Mouse (Mus musculus): ENCODE data around the gene Jup.

The Jup gene

DNA sequence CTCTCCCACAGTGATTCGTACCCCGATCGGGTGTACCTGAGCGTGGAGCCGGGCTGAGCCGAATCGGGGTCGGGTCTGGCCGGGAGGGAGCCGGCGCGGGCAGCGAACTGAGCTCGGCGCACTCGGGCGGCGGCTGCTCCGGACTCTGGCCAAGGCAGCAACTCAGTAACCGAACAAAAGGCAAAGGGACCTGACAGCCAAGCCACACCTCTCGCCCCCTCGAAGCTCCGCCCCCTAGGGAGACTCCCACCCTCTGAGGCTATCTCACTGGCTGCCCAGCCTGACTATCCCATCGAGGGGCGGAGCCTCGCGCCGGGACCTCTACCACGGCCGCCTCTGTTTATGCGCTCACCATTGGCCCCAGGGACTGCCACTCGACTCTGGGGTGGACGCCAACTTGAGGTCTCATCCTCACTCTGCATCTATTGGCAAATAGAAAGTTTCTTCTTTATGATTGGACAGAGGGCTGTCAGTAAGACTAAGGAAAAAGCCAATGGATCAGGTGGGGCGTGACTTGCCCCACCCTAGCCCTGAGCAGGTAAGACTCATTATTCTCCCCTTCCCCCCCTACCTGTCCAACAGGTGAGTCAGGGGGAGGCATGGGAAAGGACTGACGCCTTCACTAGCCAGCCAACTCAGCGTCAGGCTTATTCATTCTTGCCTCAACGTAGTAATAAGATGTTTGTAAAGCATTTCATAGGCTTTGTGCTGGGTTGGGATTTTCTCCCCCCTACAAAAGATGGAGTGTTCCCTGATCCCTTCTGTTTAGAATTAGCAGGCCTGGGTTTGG is at the start of gene Jup:
Gene Jup, minus strand, starts transcription at position 164 of the 790 bp plus-strand sequence.
- DNase-seq, result peak; percentile 100

DNA sequence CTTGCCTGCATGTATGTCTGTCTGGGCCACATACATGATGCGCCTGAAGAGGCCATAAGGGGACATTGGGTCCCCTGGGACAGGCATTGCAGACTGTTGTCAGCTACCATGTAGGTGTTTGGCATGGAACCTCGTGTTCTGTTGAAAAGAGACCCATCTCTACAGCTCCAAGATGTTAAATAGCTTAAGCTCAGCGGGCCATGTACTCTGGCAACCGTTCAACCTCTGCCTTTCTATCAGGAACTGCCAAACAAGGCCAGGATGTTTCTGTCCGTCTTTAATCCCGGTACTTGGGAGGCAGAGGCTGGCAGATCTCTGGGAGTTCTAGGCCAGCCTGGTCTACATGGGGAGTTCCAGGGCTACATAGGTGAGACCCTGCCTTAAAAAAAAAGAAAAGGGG is 45.1 kb upstream of the Jup start:
- no peak for DNase-seq

DNA sequence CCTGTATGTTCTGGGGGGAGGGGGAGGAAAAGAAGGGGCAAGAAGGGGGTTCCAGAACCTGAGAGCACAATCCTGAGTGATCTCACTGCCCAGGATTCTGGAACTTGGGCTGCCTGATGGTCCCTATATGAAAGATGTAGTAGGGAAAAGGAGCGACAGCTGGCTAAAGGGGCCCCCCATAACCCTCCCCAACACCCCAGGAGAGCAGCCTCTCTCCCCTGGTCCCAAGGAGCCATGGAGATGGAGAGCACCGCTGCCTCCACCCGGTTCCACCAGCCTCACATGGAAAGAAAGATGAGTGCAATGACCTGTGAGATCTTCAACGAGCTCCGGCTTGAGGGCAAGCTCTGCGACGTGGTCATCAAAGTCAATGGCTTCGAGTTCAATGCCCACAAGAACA is 44.2 kb upstream of the Jup start, which contains the start of the genes Nt5c3b and Klhl10:
Gene Nt5c3b, minus strand, starts transcription at position 12 of the 400 bp plus-strand sequence.
Gene Klhl10, plus strand, starts transcription at position 121 of the 400 bp plus-strand sequence.
- DNase-seq, result peak; percentile 88

DNA sequence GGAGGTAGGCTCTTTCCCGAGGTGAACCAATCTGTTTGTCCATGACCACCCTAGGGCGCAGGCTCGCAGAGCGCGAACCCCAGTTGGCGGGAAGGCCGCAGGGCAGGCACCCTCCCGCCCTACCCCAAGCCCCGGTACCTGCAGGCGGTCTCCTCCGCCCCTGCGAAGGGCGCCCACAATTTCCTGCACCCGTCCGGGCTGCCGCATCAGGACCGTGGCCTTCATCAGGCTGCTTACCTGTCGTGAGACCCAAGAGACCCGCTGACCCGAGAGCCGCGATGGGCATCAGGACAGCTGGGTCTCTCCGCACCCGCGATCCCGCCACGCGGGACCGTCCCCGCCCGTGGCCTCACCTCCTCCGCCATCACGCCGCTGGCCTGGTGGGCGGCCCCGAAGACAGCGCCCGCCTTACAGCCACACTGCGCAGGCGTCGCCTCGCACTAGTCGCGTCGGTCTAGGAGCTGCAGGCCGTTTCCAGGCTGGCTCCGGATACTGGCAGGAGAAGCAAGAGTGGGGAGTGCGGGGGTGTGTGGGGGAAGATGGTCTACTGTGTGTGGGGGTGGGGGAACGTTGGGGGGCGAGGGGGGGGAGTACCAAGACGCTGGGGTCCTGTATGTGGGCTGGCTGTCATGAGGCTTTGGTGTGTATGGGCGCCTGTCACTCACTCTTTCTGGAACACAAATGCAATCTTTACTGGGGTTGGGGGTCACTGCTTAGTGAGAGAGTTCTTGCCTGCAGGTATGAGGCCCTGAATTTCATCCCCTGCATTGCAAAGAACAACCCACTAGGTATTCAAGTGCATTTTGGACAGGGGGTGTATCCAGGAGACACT is 43.3 kb upstream of the Jup start:
- peak; percentile 99 for DNase-seq

DNA sequence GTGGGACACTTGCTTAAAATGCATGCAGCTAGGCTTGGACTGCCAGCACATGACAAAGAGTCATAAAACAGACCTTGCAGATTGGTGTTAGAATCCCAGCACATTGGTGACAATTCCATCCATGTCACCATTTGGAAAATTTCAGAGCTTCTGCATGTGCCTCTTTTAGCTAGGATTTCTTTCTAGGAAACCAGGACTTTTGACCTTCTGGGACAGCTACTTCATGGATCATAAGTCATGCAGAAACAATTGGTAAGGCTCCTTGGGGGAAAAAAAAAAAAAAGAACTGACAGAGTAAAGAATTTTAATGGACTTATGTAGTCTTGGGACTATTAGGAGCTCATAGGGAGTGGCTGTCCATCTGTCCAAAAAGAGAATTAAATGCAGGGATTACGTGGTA is 40.3 kb upstream of the Jup start:
- DNase-seq, result no peak

DNA sequence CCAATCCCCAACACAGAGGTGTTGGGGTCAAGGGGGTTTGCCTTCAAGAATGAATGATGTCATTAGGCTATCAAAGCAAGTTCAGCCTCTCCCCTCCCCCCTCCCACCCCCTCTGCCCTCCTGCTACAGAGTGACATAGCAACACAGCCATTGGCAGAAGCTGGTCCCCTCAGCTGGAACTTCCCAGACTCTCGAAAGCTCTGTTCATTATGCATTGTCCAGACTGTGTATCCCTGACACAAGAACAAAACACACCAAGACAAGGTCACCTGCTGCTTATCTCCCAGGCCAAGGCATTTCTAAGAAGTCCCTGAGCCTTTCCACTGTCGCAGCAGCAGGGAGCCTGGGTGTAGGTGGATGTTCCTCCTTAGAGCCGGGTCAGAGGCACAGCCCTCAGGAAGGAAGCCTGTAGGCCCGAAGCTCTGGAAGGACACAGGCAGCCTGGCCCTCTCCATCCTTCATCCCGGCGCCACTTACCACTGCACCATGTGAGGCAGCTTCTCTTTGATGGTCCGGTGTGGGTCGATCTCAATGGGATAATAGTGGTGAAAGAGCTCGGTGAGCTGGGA is 38.2 kb upstream of the Jup start:
- DNase-seq, result no peak

DNA sequence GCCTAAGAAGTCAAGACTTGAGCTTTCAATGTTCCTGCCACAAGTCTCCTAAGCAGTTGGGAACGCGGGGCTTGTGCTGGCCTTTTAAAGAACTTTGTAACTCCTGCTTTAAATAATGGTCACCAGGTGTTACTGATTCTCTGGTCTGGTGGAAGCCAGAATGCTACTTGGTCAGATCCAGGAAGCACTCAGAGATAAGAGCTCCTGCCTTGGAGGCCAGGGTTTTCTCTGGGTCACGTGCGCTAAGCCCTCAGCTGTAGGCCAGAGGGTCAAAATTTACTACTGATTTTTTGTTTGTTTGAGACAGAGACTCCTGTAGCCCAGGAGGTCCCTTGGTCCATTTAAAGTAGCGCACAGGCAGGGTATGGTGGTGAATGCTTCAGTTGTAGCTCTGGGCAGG is 34.4 kb upstream of the Jup start:
- no peak for DNase-seq

DNA sequence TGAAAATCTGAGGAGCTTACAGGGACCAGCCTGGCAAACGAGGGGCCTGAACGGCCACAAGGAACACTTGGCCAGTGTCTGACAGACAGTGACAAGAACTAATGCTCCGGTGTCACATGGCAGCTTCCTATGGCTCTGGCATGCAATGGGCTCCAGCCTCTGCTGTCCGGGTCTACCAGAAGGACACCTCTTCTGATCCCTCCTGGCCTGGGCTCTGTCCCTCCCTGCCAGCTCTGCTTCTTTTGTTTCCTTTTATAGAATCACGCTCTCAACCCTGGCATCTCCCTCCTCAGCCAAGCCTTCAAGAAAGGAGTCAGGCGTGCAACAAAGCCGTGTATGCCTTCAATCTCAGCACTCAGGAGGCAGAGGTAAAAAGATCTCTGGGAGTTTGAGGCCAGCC is 32.5 kb upstream of the Jup start:
- DNase-seq, result peak; percentile 94

DNA sequence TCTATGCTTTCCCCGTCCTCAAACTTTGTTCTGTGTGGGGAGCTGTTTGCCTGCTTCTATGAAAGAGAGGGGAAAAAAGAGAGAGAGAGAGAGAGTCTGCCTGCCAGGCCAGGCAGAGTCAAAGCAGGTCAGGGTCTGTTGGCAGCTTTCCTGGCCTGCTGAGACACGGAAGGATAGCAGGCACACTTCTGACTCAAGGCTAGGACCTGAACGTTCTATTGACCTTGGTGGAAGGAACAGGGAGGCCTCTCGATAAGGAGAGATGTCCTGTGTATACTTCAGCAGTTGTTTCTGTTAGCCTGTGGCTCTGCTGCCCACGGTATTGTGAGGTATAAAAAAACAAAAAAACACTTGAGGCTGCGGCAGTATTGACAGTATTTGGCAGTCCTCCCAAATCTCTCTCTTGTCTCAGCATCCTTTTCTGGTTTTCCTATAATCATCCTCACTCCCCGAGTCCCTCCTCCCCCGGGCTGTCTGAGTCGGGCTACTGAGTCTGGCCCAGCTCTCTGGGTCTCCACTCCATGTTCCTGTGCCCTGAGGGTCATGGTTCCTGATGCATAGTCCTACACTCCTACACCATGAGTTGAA is 31.1 kb upstream of the Jup start:
- DNase-seq, result peak; percentile 93

DNA sequence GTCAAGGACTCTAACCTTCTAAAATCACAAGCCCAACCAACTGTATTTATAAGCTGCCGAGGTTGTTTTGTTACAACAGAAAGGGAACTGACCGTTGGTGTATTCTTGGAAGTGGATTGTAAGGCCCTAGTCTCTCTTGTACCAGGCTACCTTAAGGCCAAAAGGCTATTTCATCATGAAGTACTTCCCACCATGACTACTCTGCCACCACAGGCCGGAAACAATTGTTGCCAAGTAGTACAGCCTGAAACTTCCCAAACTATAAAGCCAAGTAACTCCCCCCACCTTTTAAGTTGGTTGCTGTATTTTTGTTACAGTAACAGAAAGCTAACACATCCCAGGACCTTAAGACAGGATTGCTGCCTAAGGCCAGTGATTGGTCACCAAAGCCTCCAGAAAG is 29.3 kb upstream of the Jup start:
- DNase-seq, result no peak

DNA sequence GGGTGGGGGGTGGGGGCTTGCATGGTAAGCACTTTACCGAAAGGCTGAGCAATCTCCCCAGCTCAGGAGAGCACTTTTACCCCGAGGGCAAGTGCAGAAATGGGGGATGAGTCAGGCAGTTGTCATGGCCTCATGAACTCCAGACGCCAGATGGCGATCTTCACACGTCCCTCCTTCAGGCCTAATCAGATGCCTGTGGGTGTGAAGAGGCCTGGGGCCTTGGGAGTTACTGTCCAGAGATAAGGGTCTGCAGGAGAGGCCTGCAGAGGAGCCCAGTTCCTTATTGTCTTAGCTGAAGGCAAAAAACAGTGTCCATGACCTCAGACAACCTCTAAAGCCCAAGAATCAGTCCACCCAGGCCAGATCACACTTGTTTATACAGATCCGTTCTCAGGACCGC is 28.3 kb upstream of the Jup start:
- peak; percentile 97 for DNase-seq

DNA sequence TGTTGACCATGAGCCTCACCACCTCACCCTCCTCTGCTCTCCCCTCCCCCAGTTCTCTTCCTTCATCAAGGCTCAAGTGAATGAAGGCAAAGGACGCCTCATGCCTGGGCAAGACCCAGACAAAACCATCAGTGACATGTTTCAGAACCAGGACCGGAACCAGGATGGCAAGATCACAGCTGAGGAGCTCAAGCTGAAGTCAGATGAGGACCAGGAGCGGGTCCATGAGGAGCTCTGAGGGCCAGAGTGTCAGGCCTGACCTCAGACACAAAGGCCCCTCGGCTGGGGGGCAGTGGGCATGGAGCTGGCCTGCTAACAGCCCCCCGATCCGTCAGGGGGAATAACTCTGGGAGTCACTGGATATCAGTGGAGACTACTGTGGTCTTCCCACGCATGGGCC is 26.3 kb upstream of the Jup start:
- peak; percentile 91 for DNase-seq

DNA sequence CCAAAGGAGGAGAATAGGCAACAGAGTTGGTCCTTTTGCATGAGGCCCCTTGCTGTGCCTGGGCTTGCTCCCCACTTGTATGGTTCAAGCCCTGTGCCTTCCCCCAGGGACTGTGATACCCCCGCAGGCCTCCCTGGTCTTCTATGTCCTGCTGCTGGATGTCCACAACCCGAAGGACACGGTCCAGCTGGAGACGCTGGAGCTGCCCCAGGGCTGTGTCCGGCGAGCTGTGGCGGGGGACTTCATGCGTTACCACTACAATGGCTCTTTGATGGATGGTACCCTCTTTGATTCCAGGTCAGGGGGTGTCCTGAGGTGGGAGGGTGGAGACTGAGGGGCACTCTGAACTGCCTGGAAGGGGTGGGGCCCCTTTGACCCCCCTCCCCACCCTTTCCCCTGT is 24.0 kb upstream of the Jup start:
- peak; percentile 91 for DNase-seq

DNA sequence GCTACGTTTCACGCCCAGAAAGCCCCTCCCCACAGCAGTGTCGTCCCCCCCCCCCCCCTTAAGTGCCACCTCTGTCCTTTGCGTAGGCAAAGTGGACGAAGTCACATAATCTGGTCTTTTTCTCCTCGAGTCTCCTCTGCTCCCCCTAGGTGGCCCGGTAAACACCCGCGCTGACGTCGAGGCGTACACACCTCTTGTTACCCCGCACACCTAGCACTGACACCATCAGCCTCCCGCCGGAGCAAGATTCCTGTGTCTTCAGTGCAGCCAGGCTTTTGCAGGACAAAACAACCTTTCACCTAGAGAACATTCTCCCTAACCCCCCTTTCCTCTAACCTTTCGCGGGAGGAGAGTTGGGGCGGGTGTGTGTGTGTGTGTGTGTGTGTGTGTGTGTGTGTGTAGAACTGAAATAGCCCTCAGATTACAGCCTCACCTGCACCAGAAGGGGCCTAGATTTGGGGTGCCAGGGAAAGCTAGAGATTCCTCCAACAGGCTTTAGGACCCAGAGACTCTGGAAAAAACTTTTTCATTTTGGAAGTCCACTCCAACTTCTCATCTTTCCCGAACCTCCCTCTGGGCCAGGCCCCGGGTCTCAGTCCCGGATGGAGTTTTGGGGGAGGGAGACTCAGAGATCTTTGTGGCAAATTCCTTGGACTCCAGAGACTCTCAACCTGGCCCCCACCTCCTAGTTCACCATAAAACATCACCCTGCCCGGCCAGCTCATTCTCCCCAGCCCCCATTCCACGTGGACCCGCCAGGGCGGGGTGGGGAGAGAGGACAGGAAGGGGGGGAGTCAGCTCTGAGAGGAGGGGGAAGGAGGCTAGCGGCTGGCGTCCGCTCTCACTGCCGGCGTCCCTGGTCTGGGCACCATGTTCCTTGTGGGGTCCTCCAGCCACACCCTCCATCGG is 17.6 kb upstream of the Jup start, which contains the start of gene Fkbp10:
Gene Fkbp10, plus strand, starts transcription at position 784 of the 909 bp plus-strand sequence.
- DNase-seq, result peak; percentile 99

DNA sequence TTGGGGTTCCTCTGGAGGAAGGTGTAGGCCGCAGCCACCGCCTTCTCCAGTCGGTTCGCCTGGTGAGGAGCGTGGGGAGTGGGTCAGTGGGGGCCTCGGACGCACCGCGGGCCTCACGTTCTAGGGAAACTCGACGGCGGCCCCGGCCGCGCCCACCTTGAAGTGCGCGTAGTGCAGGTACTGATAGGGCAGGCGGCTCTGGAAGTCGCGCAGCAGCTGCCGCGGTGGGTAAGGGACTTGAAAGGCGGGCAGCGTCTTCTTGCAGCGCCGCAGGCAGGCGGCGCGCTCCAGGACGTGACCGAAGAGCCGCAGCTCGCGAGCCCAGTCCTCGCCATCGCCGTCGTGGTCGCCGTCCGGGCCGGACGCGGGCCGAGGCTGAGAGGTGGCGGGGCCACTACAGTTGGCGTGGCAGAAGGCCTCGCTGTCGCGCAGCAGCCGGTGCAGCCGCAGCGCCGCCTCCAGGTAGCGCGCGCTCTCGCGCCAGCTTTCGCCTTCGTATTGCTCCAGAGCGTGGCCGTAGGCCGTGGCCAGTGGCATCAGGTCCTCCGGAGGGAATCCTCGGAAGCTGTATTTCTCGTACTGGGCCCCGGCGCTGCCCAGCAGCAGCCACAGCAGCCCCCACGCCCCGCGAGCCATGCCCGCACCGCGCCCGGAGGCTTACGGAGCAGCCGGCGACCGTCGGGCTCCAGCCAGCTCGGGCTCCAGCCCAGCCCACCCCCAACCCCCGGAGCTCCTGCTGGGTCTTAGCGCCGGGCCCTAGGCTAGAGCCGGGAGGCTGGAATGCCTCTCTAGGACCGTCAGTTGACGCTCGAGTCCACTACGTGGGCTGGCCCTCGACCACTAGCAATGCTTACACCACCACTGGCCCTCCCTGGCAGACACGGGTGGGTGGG is 16.7 kb upstream of the Jup start, which contains the start of gene P3h4:
Gene P3h4, minus strand, starts transcription at position 816 of the 893 bp plus-strand sequence.
- peak; percentile 99 for DNase-seq

DNA sequence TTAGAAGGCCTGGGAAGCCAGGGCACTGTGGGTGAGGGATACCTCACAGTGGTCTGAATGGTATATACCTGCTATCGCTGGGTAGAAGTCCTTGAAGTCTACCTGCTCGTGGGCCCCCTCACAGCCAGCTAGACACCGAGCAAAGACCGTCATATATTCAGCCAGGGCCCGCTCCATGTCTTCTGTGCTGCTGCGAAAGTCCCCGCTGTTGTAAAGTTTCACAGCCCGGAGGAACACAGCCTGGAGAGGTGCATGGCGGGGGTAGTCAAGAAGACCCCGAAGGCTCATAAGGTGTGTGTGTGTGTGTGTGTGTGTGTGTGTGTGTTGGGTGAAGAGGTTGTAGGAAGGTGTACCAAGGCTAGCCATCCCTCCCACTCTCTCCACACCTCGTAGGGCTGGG is 16.0 kb upstream of the Jup start:
- peak; percentile 93 for DNase-seq

DNA sequence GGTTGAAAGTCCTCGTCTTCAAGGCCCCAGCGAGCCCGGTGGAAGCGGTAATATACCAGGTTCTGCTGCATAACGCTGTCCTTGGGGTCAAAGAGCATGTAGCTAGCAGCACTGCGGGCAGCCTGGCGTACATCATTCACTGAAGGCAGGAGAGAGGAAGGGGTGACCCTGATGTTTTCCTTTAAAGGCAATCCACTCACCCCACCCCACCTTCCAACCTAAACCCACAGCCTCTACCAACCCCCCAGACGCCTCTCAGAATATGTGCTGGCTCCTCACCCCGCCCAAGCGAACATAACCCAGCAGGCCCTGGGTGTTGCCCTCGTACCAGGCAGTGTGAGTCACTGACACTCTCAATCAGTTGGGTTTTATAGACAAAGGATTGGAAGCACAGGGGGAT is 14.2 kb upstream of the Jup start:
- DNase-seq, result peak; percentile 92

DNA sequence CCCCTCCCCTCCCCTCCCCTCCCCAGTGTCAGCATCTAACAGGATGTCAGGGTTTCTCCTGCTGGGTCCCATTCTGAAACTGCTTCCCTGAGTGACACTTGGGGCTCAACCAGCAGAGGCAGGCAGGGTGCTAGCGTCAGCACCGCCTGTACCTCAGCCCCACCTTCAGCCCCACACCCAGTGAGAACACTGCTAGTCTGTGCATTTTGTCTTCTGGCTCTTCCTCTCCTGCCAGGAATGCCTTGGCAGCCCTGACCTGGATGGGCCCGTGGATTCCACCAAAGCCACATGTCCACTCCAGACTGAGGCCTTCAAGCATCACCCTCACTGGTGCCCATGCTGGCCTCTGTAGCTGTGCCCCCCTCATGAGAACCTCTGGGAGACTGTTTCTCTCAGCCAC is 12.1 kb upstream of the Jup start:
- peak; percentile 91 for DNase-seq

DNA sequence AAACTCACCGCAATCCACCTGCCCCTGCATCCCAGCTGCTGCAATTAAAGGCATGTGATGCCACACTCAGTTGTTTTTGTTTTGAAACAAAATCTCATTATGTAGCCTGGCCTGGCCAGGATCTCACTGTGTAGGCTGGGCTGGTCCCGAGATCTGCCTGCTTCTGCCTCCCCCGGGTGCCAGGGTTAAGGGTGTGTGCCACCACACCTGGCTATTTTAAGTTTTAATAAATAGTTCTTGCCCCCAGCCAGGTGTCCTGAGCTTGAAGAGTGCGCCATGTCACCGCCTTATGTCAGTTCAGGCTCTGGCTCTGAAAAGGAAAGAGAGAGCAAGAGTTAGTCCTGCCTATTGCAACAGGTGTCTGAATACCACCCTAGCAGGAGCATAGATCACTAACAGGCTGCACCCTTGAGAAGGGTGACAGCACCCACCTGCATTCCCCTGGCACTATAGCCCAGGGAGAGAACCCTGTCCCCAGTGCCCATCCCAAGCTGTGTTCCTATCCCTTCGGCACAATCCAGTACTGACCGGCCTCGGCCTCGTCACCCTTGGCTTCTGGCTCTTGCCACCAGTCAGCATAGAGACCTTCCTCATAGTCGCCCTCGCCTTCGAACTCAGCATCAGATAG is 11.4 kb upstream of the Jup start:
- DNase-seq, result peak; percentile 88

DNA sequence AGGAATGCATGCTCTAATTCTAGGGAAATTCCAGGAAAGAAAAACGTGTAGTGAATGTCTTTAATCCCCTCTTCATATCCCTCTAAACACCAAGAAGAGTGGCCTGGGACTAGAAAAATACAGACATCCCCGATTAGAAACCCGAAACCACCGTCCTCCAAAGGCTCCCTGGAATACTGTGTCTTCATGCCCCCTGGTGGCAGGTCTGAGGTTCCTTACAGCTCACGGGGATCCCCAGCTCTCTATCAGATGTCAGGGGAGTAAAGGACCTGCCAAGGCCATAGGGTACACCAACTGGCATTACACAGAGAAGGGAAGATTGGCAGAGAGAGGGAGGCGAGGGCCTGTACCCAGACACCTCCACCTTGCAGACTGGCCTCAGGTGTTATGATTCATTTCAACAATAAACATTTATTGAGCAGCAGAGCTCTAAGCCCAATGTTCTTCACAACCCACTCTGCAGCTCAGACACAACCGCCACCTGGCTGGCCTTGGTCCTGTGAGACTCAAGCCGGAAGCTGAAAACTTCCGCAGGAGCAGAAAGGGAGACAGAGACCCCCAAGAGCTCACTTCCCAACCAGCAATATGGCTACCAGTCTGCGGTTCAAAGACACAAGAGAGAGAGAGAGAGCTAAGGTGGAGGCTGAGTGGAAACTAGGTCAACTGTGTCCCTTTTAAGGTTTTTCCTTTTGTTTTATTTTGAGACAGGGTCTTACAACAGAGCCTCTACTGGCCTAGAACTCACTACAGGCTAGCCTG is 10.7 kb upstream of the Jup start:
- peak; percentile 98 for DNase-seq
